Mouse (Mus musculus) midbrain, postnatal 0 days (tissue): ENCODE results near the gene 4930590J08Rik. TPM values are rescaled to one million over a fixed set of nuclear protein-coding genes. Genes with fewer than 3 reads are reported as not detected.

Source experiments
- ATAC-seq: fragments of 200-750 bp; cut with Nextera tagmentation; 2 replicates; pipeline ENCODE4 v1.8.0; 2017; ENCODE audit warnings: moderate number of reproducible peaks, mild to moderate bottlenecking, moderate TSS enrichment, moderate library complexity; ENCODE audit not compliant: low FRiP score
- DNase-seq: peaks from one replicate; pipeline ENCODE4 v3.0.0-alpha.2; 2015; ENCODE audit warnings: low spot score
- H3K27ac ChIP-seq: fragments of 300-500 bp; sonication (generic); 2 replicates; pipeline ENCODE4 v1.5.1; 2014; ENCODE audit warnings: low read depth, mild to moderate bottlenecking, low read length, mixed read lengths
- H3K27me3 ChIP-seq: fragments of 300-500 bp; sonication (generic); 2 replicates; pipeline ENCODE4 v1.6.1; 2014; ENCODE audit warnings: low read length, control low read depth, mixed read lengths; ENCODE audit not compliant: insufficient read depth
- H3K36me3 ChIP-seq: fragments of 300-500 bp; sonication (generic); 2 replicates; pipeline ENCODE4 v1.6.1; 2014; ENCODE audit warnings: low read length, control low read depth, mixed read lengths; ENCODE audit not compliant: insufficient read depth
- H3K4me1 ChIP-seq: fragments of 300-500 bp; sonication (generic); 2 replicates; pipeline ENCODE4 v1.6.1; 2014; ENCODE audit warnings: mild to moderate bottlenecking, control low read depth, antibody characterized with exemption, low read length, mixed read lengths; ENCODE audit not compliant: insufficient read depth
- H3K4me2 ChIP-seq: fragments of 300-500 bp; sonication (generic); 2 replicates; pipeline ENCODE4 v1.6.1; 2014; ENCODE audit warnings: low read depth, mild to moderate bottlenecking, low read length, mixed read lengths; ENCODE audit not compliant: poor library complexity, severe bottlenecking
- H3K4me3 ChIP-seq: fragments of 300-500 bp; sonication (generic); 2 replicates; pipeline ENCODE4 v1.5.1; 2014; ENCODE audit warnings: low read depth, mild to moderate bottlenecking, low read length, moderate library complexity
- H3K9ac ChIP-seq: fragments of 300-500 bp; sonication (generic); replicated peaks from 2 replicates; pipeline ENCODE4 v1.6.1; 2014; ENCODE audit warnings: mild to moderate bottlenecking, low read length, moderate library complexity, mixed read lengths; ENCODE audit not compliant: poor library complexity, severe bottlenecking
- H3K9me3 ChIP-seq: fragments of 300-500 bp; sonication (generic); 2 replicates; pipeline ENCODE4 v1.6.1; 2016; ENCODE audit warnings: low read length, control low read depth
- CTCF ChIP-seq: IDR thresholded peaks from 2 replicates; pipeline ENCODE4 v1.5.1; 2016; ENCODE audit warnings: antibody characterized with exemption, mild to moderate bottlenecking
- WGBS: fragments of 180-500 bp; shearing (Covaris S2); extraction: QIAGEN DNeasy Blood & Tissue Kit; methylation state at CpG from one replicate; pipeline ENCODE4 v1.1.7; 2014; 5-methylcytosine and 5-hydroxymethylcytosine counted together
- polyA plus RNA-seq: library from polyadenylated mRNA; unstranded; fragments of >200 nt; fragmentation: Nextera tagmentation; extraction: Ambion mirVana; gene quantifications from 2 replicates; pipeline ENCODE4 v1.2.1, GENCODE M21; 2015
- total RNA-seq: library from RNA; depleted of rRNA; stranded (reverse); fragments of >200 nt; gene quantifications from 2 replicates; pipeline ENCODE4 v1.2.3, GENCODE M21; 2014

The 4930590J08Rik gene
- total and polyA plus RNA-seq, 2 experiments from 2014 or later = 0.78 to 2.1 TPM

GRCm38 (mm10) chr6:91896783-91897182 lies 5.8 kb upstream of the 4930590J08Rik start:
- H3K27me3 ChIP-seq = no peaks in the 10 kb centered on the region
- ATAC-seq = no peak
- no peak for DNase-seq
- H3K4me3 ChIP-seq = no peak overlapping the region
- WGBS = 90% methylated on average over 3 of the region's 3 CpGs
- no peaks in the 10 kb centered on the region for H3K9me3 ChIP-seq
- H3K9ac ChIP-seq = no peak overlapping the region
- H3K36me3 ChIP-seq = peaks cover 61% of the 10 kb centered on the region
- H3K4me2 ChIP-seq = no peak overlapping the region
- no peak for TF ChIP-seq CTCF
- no peaks in the 10 kb centered on the region for H3K4me1 ChIP-seq
- H3K27ac ChIP-seq = no peak overlapping the region

DNA sequence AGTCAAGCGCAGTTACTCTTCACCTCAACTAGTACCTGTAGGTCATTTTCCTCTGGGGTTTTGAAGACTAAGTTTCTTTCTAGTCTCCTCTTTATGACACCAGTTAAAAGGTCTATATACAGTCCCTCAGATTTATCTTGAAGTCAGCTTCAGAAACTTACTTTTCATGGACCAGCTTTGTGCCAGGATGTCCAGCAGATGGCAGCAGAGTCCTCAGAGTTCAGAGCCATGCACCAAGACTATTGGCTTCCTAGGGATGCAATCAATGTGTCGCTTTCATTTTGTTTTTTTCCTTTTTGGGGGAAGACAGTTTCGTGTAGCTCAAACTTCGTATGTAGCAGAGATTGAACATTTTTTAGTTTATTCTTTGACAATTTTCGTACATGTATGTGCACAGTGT lies 1.1 kb upstream of the 4930590J08Rik start:
- peaks cover 40% of the 10 kb centered on the region for H3K36me3 ChIP-seq
- H3K4me2 ChIP-seq = no peak overlapping the region
- no peaks in the 10 kb centered on the region for H3K27me3 ChIP-seq
- no peak overlapping the region for H3K4me3 ChIP-seq
- TF ChIP-seq CTCF = peak; percentile 96
- no peak overlapping the region for H3K27ac ChIP-seq
- H3K9me3 ChIP-seq = no peaks in the 10 kb centered on the region
- DNase-seq (peak; percentile 91), ATAC-seq (peak; percentile 47; the same call in 1 of the 2 replicates)
- H3K9ac ChIP-seq = no peak overlapping the region
- no peaks in the 10 kb centered on the region for H3K4me1 ChIP-seq
- 37% methylated on average over 5 of the region's 5 CpGs for WGBS

DNA sequence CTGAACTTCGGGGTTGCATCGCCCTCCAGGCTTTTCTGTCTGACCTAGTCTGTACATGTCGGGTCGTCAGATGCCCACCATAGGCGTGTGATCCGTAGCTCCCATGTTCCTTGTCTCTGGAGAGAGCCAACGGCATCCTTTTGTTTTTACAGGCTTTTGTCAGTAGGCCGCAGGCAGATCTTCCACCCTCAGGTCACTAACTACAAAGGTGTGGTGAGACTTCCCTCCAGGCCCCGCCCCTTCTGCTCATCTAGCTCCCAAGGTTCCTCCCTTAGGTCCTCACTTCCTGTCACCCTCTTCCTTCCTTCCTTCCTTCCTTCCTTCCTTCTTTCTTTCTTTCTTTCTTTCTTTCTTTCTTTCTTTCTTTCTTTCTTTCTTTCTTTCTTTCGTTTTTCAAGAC lies 11.4 kb downstream of the 4930590J08Rik start:
- ATAC-seq (no peak), DNase-seq (no peak)
- Histone ChIP-seq H3K9ac (no peak overlapping the region), H3K27me3 (no peaks in the 10 kb centered on the region), H3K4me3 (no peak overlapping the region), H3K27ac (no peak overlapping the region), H3K4me1 (no peaks in the 10 kb centered on the region), H3K4me2 (no peak overlapping the region), H3K9me3 (no peaks in the 10 kb centered on the region), H3K36me3 (no peaks in the 10 kb centered on the region)
- TF ChIP-seq CTCF = no peak
- WGBS = 92% methylated on average over 9 of the region's 10 CpGs

DNA sequence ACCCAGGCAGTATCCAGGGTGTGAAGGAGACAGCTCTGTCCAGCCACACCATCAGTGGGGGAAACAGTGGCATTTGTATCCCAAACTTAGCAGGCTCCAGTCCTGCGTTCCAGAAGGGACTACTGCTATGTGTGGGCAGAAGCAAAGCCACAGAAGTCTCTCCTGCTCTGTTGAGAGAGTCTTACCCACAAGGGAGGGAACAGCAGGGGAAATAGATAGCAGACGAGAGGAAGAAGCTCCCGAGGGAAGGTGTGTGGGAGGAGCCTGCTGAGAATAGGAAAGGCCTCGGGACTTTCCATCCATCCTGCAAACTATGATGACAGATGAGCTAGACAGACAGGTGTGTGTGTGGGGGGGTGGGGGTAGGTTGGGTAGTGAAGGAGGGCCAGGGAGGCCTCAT lies 14.7 kb downstream of the 4930590J08Rik start:
- Histone ChIP-seq H3K4me2 (no peak overlapping the region), H3K27ac (no peak overlapping the region), H3K9ac (no peak overlapping the region), H3K4me1 (no peaks in the 10 kb centered on the region), H3K4me3 (no peak overlapping the region), H3K36me3 (no peaks in the 10 kb centered on the region), H3K27me3 (no peaks in the 10 kb centered on the region), H3K9me3 (no peaks in the 10 kb centered on the region)
- 58% methylated on average over 4 of the region's 4 CpGs for WGBS
- ATAC-seq (no peak), DNase-seq (no peak)
- TF ChIP-seq CTCF = no peak

- ATAC-seq (no peak), DNase-seq (no peak)
- no peaks in the 10 kb centered on the region for H3K9me3 ChIP-seq
- TF ChIP-seq CTCF = no peak
- no peak overlapping the region for H3K4me2 ChIP-seq
- WGBS = 75% methylated on average over 11 of the region's 11 CpGs
- no peak overlapping the region for H3K4me3 ChIP-seq
- no peak overlapping the region for H3K27ac ChIP-seq
- H3K9ac ChIP-seq = no peak overlapping the region
- H3K27me3 ChIP-seq = no peaks in the 10 kb centered on the region
- no peaks in the 10 kb centered on the region for H3K36me3 ChIP-seq
- H3K4me1 ChIP-seq = no peaks in the 10 kb centered on the region
Observed at GRCm38 (mm10) chr6:91917716-91918115, 15.1 kb downstream of the 4930590J08Rik start.

GRCm38 (mm10) chr6:91931231-91931630 lies 28.6 kb downstream of the 4930590J08Rik start:
- no peaks in the 10 kb centered on the region for H3K9me3 ChIP-seq
- no peak overlapping the region for H3K27ac ChIP-seq
- TF ChIP-seq CTCF = no peak
- H3K9ac ChIP-seq = no peak overlapping the region
- DNase-seq (no peak), ATAC-seq (no peak)
- no peak overlapping the region for H3K4me2 ChIP-seq
- no peaks in the 10 kb centered on the region for H3K4me1 ChIP-seq
- H3K36me3 ChIP-seq = no peaks in the 10 kb centered on the region
- WGBS = 74% methylated on average over 5 of the region's 5 CpGs
- H3K27me3 ChIP-seq = no peaks in the 10 kb centered on the region
- no peak overlapping the region for H3K4me3 ChIP-seq
